Mouse (Mus musculus): ENCODE results near the gene Tsga10ip. TPM values are rescaled to one million over a fixed set of nuclear protein-coding genes. Genes with fewer than 3 reads are reported as not detected.

The Tsga10ip gene
- polyA plus RNA-seq, 1 experiment from 2014 or later: 0.26 TPM

DNA sequence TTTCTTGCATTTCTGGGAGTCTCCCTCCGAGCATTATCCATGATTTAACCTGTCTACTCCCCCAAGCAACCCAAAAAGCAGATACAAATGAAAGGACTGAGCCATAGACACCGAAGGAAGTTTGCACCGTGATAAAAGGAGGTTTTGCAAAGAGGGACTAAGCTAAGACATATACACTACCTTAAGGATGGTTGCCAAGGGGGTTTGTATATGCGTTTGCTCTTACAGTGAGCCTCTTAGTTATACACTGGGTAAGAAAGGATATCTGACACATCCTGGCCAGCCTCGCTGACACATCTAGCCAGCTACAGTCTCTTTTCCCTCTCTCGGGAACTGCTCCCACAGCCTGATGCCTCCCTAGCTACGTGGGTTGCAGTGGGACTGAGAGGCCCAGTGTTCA, 31.6 kb upstream of the Tsga10ip start:
- Histone ChIP-seq H3K27me3 (ENCODE audit: control insufficient read depth, insufficient read depth, low read depth, low read length) (no peaks in the 10 kb centered on the region), H3K36me3 (ENCODE audit: control insufficient read depth, insufficient read depth) (no peaks in the 10 kb centered on the region), H3K4me2 (ENCODE audit: low read depth, low read length) (peak overlapping the region; percentile 63), H3K9ac (ENCODE audit: low read depth, low read length) (no peak overlapping the region), H3K27ac (ENCODE audit: low read length) (no peak overlapping the region), H3K9me3 (replicated peaks; ENCODE audit: control insufficient read depth, low read length) (no peaks in the 10 kb centered on the region), H3K4me1 (ENCODE audit: control insufficient read depth, low read depth, low read length) (peaks cover 8% of the 10 kb centered on the region), H3K4me3 (ENCODE audit: low read depth, low read length) (no peak overlapping the region; the same call in 1 of the 2 replicates)
- no peak for ATAC-seq (ENCODE audit: low read depth)
- 52% methylated on average over 7 of the region's 7 CpGs for WGBS (ENCODE audit: insufficient replicate concordance)

DNA sequence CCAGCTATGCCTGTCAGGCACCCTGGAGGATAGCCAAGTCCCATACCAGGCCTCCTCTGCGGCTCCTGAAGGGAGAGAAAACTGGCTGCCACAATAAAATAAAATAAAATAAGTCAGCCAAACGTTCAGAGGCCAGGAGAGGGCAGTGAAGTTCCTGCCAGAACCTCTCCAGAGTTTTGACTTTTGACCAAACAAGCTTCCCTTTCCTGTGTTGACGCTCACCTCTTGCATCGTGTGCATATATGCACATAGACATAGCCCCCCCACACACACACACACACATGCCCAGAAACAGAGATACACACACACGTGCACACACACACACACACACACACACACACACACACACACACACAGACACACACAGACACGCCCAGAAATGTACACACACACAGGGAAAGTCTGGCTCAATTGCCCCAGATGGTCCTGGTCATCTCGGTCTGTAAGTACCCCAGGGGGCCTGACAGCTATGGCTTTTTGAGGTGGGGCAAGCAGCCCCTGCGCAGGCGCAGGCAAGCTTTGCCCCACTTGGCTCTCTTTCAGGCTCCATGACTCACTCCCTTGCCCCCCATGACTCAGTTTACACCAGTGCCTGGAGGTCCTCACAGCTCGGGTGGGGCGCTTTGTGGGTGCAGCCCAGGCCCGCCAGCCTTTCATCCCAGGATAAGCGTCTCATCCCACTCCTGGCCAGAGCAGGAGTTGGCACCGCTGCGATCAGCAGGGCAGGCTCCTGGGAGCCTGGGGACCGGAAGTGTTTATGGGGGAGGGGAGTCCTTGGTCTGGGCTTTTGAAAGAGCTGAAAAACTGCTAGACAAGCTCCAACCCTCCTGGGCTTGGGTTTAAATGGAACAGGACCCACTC, 30.9 kb upstream of the Tsga10ip start:
- H3K27ac ChIP-seq (ENCODE audit: low read length): peak overlapping the region; percentile 29; the same call in 1 of the 2 replicates
- no peaks in the 10 kb centered on the region for H3K27me3 ChIP-seq (ENCODE audit: control insufficient read depth, insufficient read depth, low read depth, low read length)
- ATAC-seq (ENCODE audit: low read depth): peak; percentile 60
- H3K9ac ChIP-seq (ENCODE audit: low read depth, low read length): peak overlapping the region; percentile 19; the same call in 1 of the 2 replicates
- H3K36me3 ChIP-seq (ENCODE audit: control insufficient read depth, insufficient read depth): no peaks in the 10 kb centered on the region
- peak overlapping the region; percentile 49 for H3K4me3 ChIP-seq (ENCODE audit: low read depth, low read length)
- WGBS (ENCODE audit: insufficient replicate concordance): 4% methylated on average over 16 of the region's 16 CpGs
- peak overlapping the region; percentile 63 for H3K4me2 ChIP-seq (ENCODE audit: low read depth, low read length)
- peaks cover 8% of the 10 kb centered on the region for H3K4me1 ChIP-seq (ENCODE audit: control insufficient read depth, low read depth, low read length)
- H3K9me3 ChIP-seq (replicated peaks; ENCODE audit: control insufficient read depth, low read length): no peaks in the 10 kb centered on the region

DNA sequence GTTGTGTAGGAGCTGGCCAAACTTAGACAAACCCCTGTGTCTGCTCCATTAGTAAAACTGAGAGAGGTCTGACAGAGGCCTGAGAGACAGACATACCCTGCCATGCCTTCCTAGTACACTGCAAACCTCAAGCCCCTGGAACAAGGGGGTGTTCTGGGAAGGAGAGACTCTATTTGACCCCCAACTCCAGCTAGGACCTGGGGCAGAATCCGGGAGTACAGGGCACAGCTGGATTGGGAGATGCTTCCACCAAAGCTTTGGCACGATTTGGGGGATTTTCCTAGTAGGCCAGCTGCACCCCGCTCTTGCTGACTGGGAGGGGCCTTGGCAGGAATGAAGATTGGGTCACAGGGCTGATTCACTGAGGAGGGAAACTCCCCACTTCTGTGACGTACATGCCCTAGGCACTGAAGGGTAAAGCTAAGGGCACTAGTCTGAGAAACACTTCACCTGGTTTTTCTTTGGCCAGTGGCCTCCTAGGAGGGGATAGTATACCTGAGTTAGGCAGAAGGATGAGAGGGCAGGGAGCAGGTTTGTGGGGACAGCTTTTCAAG, 29.7 kb upstream of the Tsga10ip start:
- no peak for ATAC-seq (ENCODE audit: low read depth)
- Histone ChIP-seq H3K4me1 (ENCODE audit: control insufficient read depth, low read depth, low read length) (peaks cover 8% of the 10 kb centered on the region), H3K36me3 (ENCODE audit: control insufficient read depth, insufficient read depth) (peaks cover under 1% of the 10 kb centered on the region; the same call in 1 of the 2 replicates), H3K4me2 (ENCODE audit: low read depth, low read length) (no peak overlapping the region), H3K27ac (ENCODE audit: low read length) (no peak overlapping the region), H3K4me3 (ENCODE audit: low read depth, low read length) (no peak overlapping the region), H3K9me3 (replicated peaks; ENCODE audit: control insufficient read depth, low read length) (no peaks in the 10 kb centered on the region), H3K27me3 (ENCODE audit: control insufficient read depth, insufficient read depth, low read depth, low read length) (no peaks in the 10 kb centered on the region), H3K9ac (ENCODE audit: low read depth, low read length) (no peak overlapping the region)
- 71% methylated on average over 4 of the region's 4 CpGs for WGBS (ENCODE audit: insufficient replicate concordance)

DNA sequence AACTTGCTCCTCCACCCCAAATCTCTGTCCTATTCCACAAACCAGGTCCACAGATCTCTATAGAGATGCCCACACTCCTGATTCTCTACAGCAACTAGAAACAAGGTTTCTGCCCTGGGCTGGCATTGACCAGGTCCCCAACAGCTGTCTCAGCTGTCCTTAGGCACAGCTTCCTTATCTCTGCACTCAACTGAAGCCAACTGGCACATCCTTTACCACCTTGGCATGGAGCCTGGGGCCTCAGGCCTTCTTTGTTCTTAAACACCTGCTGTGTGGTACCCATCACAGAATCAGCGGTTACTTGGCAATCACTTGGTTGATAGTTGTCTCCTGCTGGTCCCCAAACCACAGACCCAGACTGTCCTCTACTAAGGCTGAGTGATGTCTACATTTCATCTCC, 28.1 kb upstream of the Tsga10ip start:
- no peaks in the 10 kb centered on the region for H3K27me3 ChIP-seq (ENCODE audit: control insufficient read depth, insufficient read depth, low read depth, low read length)
- no peak overlapping the region for H3K27ac ChIP-seq (ENCODE audit: low read length)
- no peak overlapping the region for H3K4me2 ChIP-seq (ENCODE audit: low read depth, low read length)
- H3K36me3 ChIP-seq (ENCODE audit: control insufficient read depth, insufficient read depth): peaks cover 4% of the 10 kb centered on the region; the same call in 1 of the 2 replicates
- H3K4me1 ChIP-seq (ENCODE audit: control insufficient read depth, low read depth, low read length): peaks cover 21% of the 10 kb centered on the region
- H3K4me3 ChIP-seq (ENCODE audit: low read depth, low read length): no peak overlapping the region
- no peak overlapping the region for H3K9ac ChIP-seq (ENCODE audit: low read depth, low read length)
- no peak for ATAC-seq (ENCODE audit: low read depth)
- WGBS (ENCODE audit: insufficient replicate concordance): 67% methylated on average over 1 of the region's 1 CpGs
- H3K9me3 ChIP-seq (replicated peaks; ENCODE audit: control insufficient read depth, low read length): no peaks in the 10 kb centered on the region

DNA sequence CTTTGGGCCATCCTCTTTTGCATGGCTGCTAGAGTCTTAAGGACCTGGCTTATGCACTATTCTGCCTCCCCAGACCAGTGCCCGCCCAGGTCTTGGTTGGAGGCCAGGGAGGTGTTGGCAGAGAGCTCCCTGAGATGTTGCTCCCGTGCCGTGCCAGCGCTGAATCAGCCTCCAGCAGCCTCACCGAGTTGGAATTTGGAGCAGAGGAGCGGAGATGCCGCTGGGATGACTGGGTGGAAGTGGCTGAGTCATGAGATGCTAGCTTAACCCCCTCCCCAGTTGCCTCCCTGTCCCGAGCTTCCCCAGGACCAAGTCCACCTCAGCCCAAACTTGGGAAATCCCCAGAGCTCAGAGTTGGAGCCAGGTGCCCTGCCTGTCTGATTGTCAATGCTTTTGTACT, 27.5 kb upstream of the Tsga10ip start:
- no peak overlapping the region for H3K4me3 ChIP-seq (ENCODE audit: low read depth, low read length)
- no peaks in the 10 kb centered on the region for H3K9me3 ChIP-seq (replicated peaks; ENCODE audit: control insufficient read depth, low read length)
- H3K4me2 ChIP-seq (ENCODE audit: low read depth, low read length): no peak overlapping the region
- ATAC-seq (ENCODE audit: low read depth): no peak
- peaks cover 4% of the 10 kb centered on the region; the same call in 1 of the 2 replicates for H3K36me3 ChIP-seq (ENCODE audit: control insufficient read depth, insufficient read depth)
- H3K27me3 ChIP-seq (ENCODE audit: control insufficient read depth, insufficient read depth, low read depth, low read length): no peaks in the 10 kb centered on the region
- H3K9ac ChIP-seq (ENCODE audit: low read depth, low read length): no peak overlapping the region
- H3K27ac ChIP-seq (ENCODE audit: low read length): no peak overlapping the region
- 64% methylated on average over 8 of the region's 8 CpGs for WGBS (ENCODE audit: insufficient replicate concordance)
- H3K4me1 ChIP-seq (ENCODE audit: control insufficient read depth, low read depth, low read length): peaks cover 21% of the 10 kb centered on the region

DNA sequence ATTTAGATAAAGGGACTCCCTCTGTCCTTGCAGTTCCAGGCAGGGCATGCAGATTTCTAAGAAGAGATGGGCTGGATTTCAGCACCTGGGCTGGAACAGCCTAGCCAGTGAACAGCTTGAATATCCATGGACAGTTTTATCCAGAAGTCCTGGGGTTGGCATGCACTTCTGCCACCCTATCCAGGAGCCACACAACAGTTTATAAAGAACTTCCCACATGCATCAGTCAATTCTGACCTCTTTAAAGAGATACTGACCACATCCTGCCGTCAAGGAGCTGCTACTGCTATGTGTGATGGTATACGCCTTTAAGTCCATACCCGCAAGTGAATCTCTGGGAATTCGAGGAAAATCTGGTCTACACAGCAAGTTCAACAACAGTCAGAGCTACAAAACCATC, 26.9 kb upstream of the Tsga10ip start:
- WGBS (ENCODE audit: insufficient replicate concordance): 59% methylated on average over 4 of the region's 4 CpGs
- Histone ChIP-seq H3K9ac (ENCODE audit: low read depth, low read length) (no peak overlapping the region), H3K27me3 (ENCODE audit: control insufficient read depth, insufficient read depth, low read depth, low read length) (no peaks in the 10 kb centered on the region), H3K27ac (ENCODE audit: low read length) (no peak overlapping the region), H3K36me3 (ENCODE audit: control insufficient read depth, insufficient read depth) (peaks cover 4% of the 10 kb centered on the region; the same call in 1 of the 2 replicates), H3K4me2 (ENCODE audit: low read depth, low read length) (no peak overlapping the region), H3K9me3 (replicated peaks; ENCODE audit: control insufficient read depth, low read length) (no peaks in the 10 kb centered on the region), H3K4me3 (ENCODE audit: low read depth, low read length) (no peak overlapping the region), H3K4me1 (ENCODE audit: control insufficient read depth, low read depth, low read length) (peaks cover 21% of the 10 kb centered on the region)
- no peak for ATAC-seq (ENCODE audit: low read depth)

DNA sequence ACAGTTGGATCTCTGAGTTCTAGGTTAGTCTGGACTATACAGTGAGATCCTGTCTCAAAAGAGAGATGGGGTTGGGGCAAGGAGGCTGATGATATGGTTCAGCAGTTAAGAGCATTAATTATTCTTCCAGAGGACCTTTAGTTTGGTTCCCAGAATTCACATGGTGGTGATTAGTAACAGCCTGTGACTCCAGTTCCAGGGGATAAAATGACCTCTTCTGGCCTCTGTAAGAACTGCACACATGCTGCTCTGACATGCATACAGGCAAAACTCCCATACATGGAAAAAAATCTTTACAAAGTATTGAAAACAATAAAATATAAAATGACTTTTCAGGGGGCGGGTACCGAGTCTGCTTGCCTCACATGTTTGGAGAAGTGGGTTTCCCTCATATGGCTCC, 25.8 kb upstream of the Tsga10ip start:
- Histone ChIP-seq H3K9ac (ENCODE audit: low read depth, low read length) (no peak overlapping the region), H3K4me2 (ENCODE audit: low read depth, low read length) (no peak overlapping the region), H3K27me3 (ENCODE audit: control insufficient read depth, insufficient read depth, low read depth, low read length) (no peaks in the 10 kb centered on the region), H3K4me3 (ENCODE audit: low read depth, low read length) (no peak overlapping the region), H3K4me1 (ENCODE audit: control insufficient read depth, low read depth, low read length) (peaks cover 26% of the 10 kb centered on the region), H3K27ac (ENCODE audit: low read length) (no peak overlapping the region), H3K36me3 (ENCODE audit: control insufficient read depth, insufficient read depth) (peaks cover 4% of the 10 kb centered on the region; the same call in 1 of the 2 replicates), H3K9me3 (replicated peaks; ENCODE audit: control insufficient read depth, low read length) (no peaks in the 10 kb centered on the region)
- no peak for ATAC-seq (ENCODE audit: low read depth)
- 72% methylated on average over 2 of the region's 2 CpGs for WGBS (ENCODE audit: insufficient replicate concordance)

DNA sequence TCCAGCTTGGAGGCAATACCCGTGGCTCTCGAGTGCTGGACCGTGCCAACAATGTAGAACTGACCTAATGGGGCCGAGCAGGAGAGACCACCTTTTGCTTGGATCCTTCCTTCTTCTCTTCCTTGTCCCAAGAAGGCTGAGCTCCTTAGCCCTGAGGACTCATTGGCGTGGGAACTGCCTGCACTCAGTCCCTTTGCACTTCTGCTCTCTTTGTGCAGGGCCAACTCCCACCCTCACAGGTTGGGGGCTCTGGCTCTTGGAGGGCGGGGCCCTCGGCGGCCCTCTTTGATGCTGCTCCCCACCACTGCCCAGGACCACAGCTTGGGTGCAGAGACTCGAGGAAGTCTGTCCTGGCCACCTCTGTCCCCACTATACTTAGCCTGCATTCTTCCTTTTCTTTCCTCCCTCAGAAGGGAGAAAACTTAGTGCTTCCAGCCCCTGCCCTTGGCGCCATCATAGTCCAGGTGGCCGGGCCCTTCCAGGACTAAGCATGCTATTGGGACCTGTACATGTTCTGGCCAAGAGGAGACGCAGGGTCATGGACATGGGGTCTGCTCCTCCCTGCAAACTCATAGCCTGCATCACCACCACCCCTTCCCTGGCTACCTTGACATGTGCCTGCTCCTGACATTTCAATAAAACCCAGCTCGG, 24.4 kb upstream of the Tsga10ip start:
- no peak overlapping the region for H3K4me3 ChIP-seq (ENCODE audit: low read depth, low read length)

More for the DNA sequence above, 24.4 kb upstream of the Tsga10ip start:
- Histone ChIP-seq H3K27me3 (ENCODE audit: control insufficient read depth, insufficient read depth, low read depth, low read length) (no peaks in the 10 kb centered on the region), H3K9me3 (replicated peaks; ENCODE audit: control insufficient read depth, low read length) (no peaks in the 10 kb centered on the region), H3K27ac (ENCODE audit: low read length) (no peak overlapping the region), H3K36me3 (ENCODE audit: control insufficient read depth, insufficient read depth) (peaks cover 4% of the 10 kb centered on the region; the same call in 1 of the 2 replicates), H3K4me1 (ENCODE audit: control insufficient read depth, low read depth, low read length) (peaks cover 23% of the 10 kb centered on the region), H3K9ac (ENCODE audit: low read depth, low read length) (no peak overlapping the region), H3K4me2 (ENCODE audit: low read depth, low read length) (no peak overlapping the region)
- ATAC-seq (ENCODE audit: low read depth): no peak
- 79% methylated on average over 13 of the region's 13 CpGs for WGBS (ENCODE audit: insufficient replicate concordance)
